Mouse (Mus musculus): ENCODE results near the gene Sfmbt1. TPM values are rescaled to one million over a fixed set of nuclear protein-coding genes. Genes with fewer than 3 reads are reported as not detected.

The Sfmbt1 gene
- polyA plus RNA-seq, 1 experiment from 2014 or later, result 11.5 TPM

- whole genome bisulfite sequencing, result 26% methylated on average over 17 of the region's 17 CpGs
- ATAC-seq (ENCODE audit: insufficient number of reproducible peaks, low FRiP score), result peak; percentile 41
Observed at GRCm38 (mm10) chr14:30826174-30827140, 111.8 kb downstream of the Sfmbt1 start.

GRCm38 (mm10) chr14:30827480-30827879 lies 112.8 kb downstream of the Sfmbt1 start:
- Histone ChIP-seq H3K4me1 (replicated peaks) (peaks cover 44% of the 10 kb centered on the region), H3K27me3 (replicated peaks) (no peaks in the 10 kb centered on the region), H3K27ac (ENCODE audit: poor library complexity, severe bottlenecking) (no peak overlapping the region), H3K9ac (no peak overlapping the region), H3K9me3 (replicated peaks) (no peaks in the 10 kb centered on the region), H3K4me2 (no peak overlapping the region), H3K36me3 (no peaks in the 10 kb centered on the region), H3K4me3 (no peak overlapping the region)
- no peak for ATAC-seq (ENCODE audit: insufficient number of reproducible peaks, low FRiP score)
- 83% methylated on average over 4 of the region's 4 CpGs for WGBS

More at GRCm38 (mm10) chr14:30826174-30827140, 111.8 kb downstream of the Sfmbt1 start:
- peak overlapping the region; percentile 89 for H3K4me2 ChIP-seq
- no peak overlapping the region for H3K27ac ChIP-seq (ENCODE audit: poor library complexity, severe bottlenecking)
- peaks cover 37% of the 10 kb centered on the region for H3K4me1 ChIP-seq (replicated peaks)
- no peaks in the 10 kb centered on the region for H3K9me3 ChIP-seq (replicated peaks)
- no peaks in the 10 kb centered on the region for H3K36me3 ChIP-seq
- peak overlapping the region; percentile 95 for H3K4me3 ChIP-seq
- no peaks in the 10 kb centered on the region for H3K27me3 ChIP-seq (replicated peaks)
- peak overlapping the region; percentile 93 for H3K9ac ChIP-seq

- Histone ChIP-seq H3K27ac (ENCODE audit: poor library complexity, severe bottlenecking) (no peak overlapping the region), H3K36me3 (no peaks in the 10 kb centered on the region), H3K9ac (no peak overlapping the region), H3K4me2 (no peak overlapping the region), H3K4me3 (no peak overlapping the region), H3K27me3 (replicated peaks) (no peaks in the 10 kb centered on the region), H3K4me1 (replicated peaks) (peaks cover 44% of the 10 kb centered on the region), H3K9me3 (replicated peaks) (no peaks in the 10 kb centered on the region)
- no peak for ATAC-seq (ENCODE audit: insufficient number of reproducible peaks, low FRiP score)
- WGBS, result 82% methylated on average over 4 of the region's 4 CpGs
Observed at GRCm38 (mm10) chr14:30828077-30828476, 113.4 kb downstream of the Sfmbt1 start.

- H3K9me3 ChIP-seq (replicated peaks), result no peaks in the 10 kb centered on the region
- H3K4me3 ChIP-seq, result no peak overlapping the region
- peak overlapping the region; percentile 20 for H3K4me2 ChIP-seq
- 48% methylated on average over 11 of the region's 11 CpGs for WGBS
- 0 out of 2 replicates have a peak overlapping the region, but pooled peaks have one; percentile 9 for H3K27ac ChIP-seq (ENCODE audit: poor library complexity, severe bottlenecking)
- ATAC-seq (ENCODE audit: insufficient number of reproducible peaks, low FRiP score), result no peak
- H3K4me1 ChIP-seq (replicated peaks), result peaks cover 44% of the 10 kb centered on the region
- H3K9ac ChIP-seq, result no peak overlapping the region
- H3K27me3 ChIP-seq (replicated peaks), result no peaks in the 10 kb centered on the region
- no peaks in the 10 kb centered on the region for H3K36me3 ChIP-seq
Observed at GRCm38 (mm10) chr14:30828635-30829460, 114.2 kb downstream of the Sfmbt1 start.

DNA sequence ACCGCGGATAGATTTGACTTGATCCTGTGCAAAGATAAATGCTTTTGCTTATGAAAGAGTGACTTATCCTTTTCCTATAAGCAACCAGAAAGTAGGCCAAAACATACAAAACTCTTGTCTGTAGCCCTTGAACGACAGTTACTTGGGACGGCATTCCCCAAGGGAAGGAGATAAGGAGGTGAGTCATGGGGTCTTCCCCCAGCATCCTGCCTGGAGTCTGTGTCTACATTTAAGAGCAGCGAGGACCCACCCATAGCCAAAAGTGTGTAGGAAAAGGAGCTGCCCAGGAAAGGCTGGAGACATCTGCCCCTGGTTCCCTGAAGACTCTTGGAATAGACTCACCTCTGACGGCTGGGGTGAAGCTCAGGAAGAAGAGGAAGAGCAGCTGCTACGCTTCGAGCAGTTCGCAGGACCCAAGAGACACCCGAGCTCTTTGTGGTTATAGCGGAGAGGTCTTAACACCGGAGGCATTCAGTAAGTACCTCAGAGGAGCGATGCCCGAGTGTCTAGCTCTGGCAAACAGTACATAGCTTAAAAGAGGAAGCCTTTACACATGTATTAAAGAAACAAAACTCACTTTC lies 122.9 kb downstream of the Sfmbt1 start:
- WGBS, result 72% methylated on average over 14 of the region's 14 CpGs
- H3K27ac ChIP-seq (ENCODE audit: poor library complexity, severe bottlenecking), result no peak overlapping the region
- H3K9ac ChIP-seq, result no peak overlapping the region
- no peak overlapping the region for H3K4me2 ChIP-seq
- peaks cover 9% of the 10 kb centered on the region; the same call in 1 of the 2 replicates for H3K36me3 ChIP-seq
- no peak for ATAC-seq (ENCODE audit: insufficient number of reproducible peaks, low FRiP score)
- no peak overlapping the region for H3K4me3 ChIP-seq
- no peaks in the 10 kb centered on the region for H3K27me3 ChIP-seq (replicated peaks)
- no peaks in the 10 kb centered on the region for H3K9me3 ChIP-seq (replicated peaks)
- peaks cover 21% of the 10 kb centered on the region for H3K4me1 ChIP-seq (replicated peaks)

- H3K9ac ChIP-seq, result no peak overlapping the region
- 92% methylated on average over 3 of the region's 3 CpGs for WGBS
Observed at GRCm38 (mm10) chr14:30843701-30844100, 129.1 kb downstream of the Sfmbt1 start.

GRCm38 (mm10) chr14:30850504-30850903 lies 135.9 kb downstream of the Sfmbt1 start:
- 90% methylated on average over 5 of the region's 5 CpGs for WGBS
- H3K4me2 ChIP-seq, result no peak overlapping the region
- H3K4me3 ChIP-seq, result no peak overlapping the region
- H3K9me3 ChIP-seq (replicated peaks), result peaks cover 3% of the 10 kb centered on the region
- H3K27ac ChIP-seq (ENCODE audit: poor library complexity, severe bottlenecking), result no peak overlapping the region
- no peaks in the 10 kb centered on the region for H3K27me3 ChIP-seq (replicated peaks)
- H3K36me3 ChIP-seq, result 0 out of 2 replicates have a peak, but pooled peaks cover 6% of the 10 kb centered on the region
- H3K9ac ChIP-seq, result no peak overlapping the region
- no peak for ATAC-seq (ENCODE audit: insufficient number of reproducible peaks, low FRiP score)
- no peaks in the 10 kb centered on the region for H3K4me1 ChIP-seq (replicated peaks)

More at GRCm38 (mm10) chr14:30843701-30844100, 129.1 kb downstream of the Sfmbt1 start:
- Histone ChIP-seq H3K9me3 (replicated peaks) (peaks cover 4% of the 10 kb centered on the region), H3K4me3 (no peak overlapping the region), H3K27me3 (replicated peaks) (no peaks in the 10 kb centered on the region), H3K4me2 (no peak overlapping the region), H3K36me3 (0 out of 2 replicates have a peak, but pooled peaks cover 13% of the 10 kb centered on the region), H3K27ac (ENCODE audit: poor library complexity, severe bottlenecking) (no peak overlapping the region), H3K4me1 (replicated peaks) (no peaks in the 10 kb centered on the region)
- no peak for ATAC-seq (ENCODE audit: insufficient number of reproducible peaks, low FRiP score)

DNA sequence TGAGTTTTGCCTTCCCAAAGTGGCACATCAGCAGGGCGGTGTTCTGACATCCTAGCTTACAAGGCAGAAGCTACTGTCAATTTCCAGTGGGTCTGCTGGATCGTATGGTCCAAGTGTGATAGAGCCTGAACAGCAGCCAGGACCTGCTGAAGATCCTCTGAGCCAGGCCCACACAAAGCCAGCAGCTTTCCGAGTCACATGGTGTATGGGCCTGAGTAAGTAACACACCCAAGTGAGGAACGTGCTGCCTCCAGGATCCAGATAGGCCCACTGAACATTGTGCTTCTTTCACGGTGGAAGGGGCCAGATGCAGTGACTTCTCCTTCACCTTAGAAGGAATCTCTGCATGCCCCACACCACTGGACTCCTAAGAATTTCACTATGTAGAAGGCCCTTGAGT lies 137.7 kb downstream of the Sfmbt1 start:
- 0 out of 2 replicates have a peak, but pooled peaks cover 6% of the 10 kb centered on the region for H3K4me1 ChIP-seq (replicated peaks)
- ATAC-seq (ENCODE audit: insufficient number of reproducible peaks, low FRiP score), result no peak
- H3K4me2 ChIP-seq, result no peak overlapping the region
- H3K27ac ChIP-seq (ENCODE audit: poor library complexity, severe bottlenecking), result no peak overlapping the region
- H3K27me3 ChIP-seq (replicated peaks), result no peaks in the 10 kb centered on the region
- no peak overlapping the region for H3K4me3 ChIP-seq
- H3K36me3 ChIP-seq, result no peaks in the 10 kb centered on the region
- 80% methylated on average over 5 of the region's 5 CpGs for WGBS
- H3K9ac ChIP-seq, result no peak overlapping the region
- H3K9me3 ChIP-seq (replicated peaks), result no peaks in the 10 kb centered on the region

- Histone ChIP-seq H3K27ac (ENCODE audit: poor library complexity, severe bottlenecking) (no peak overlapping the region), H3K4me1 (replicated peaks) (0 out of 2 replicates have a peak, but pooled peaks cover 6% of the 10 kb centered on the region), H3K27me3 (replicated peaks) (no peaks in the 10 kb centered on the region), H3K4me3 (no peak overlapping the region), H3K9ac (no peak overlapping the region), H3K9me3 (replicated peaks) (no peaks in the 10 kb centered on the region), H3K36me3 (no peaks in the 10 kb centered on the region), H3K4me2 (no peak overlapping the region)
- WGBS, result 91% methylated on average over 3 of the region's 3 CpGs
- no peak for ATAC-seq (ENCODE audit: insufficient number of reproducible peaks, low FRiP score)
Observed at GRCm38 (mm10) chr14:30855316-30855715, 140.7 kb downstream of the Sfmbt1 start.

GRCm38 (mm10) chr14:30856885-30857507 lies 142.3 kb downstream of the Sfmbt1 start:
- Histone ChIP-seq H3K4me1 (replicated peaks) (0 out of 2 replicates have a peak, but pooled peaks cover 6% of the 10 kb centered on the region), H3K4me3 (no peak overlapping the region), H3K36me3 (no peaks in the 10 kb centered on the region), H3K27ac (ENCODE audit: poor library complexity, severe bottlenecking) (no peak overlapping the region), H3K9ac (no peak overlapping the region), H3K27me3 (replicated peaks) (no peaks in the 10 kb centered on the region), H3K4me2 (no peak overlapping the region), H3K9me3 (replicated peaks) (no peaks in the 10 kb centered on the region)
- WGBS, result 55% methylated on average over 10 of the region's 10 CpGs
- no peak for ATAC-seq (ENCODE audit: insufficient number of reproducible peaks, low FRiP score)
